Mouse (Mus musculus) embryonic fibroblast, embryonic 13.5 days (primary cell): Measurements from ENCODE around the gene Camta1.

Experiments used
- CTCF ChIP-seq: IDR thresholded peaks from 2 replicates; pipeline ENCODE4 v1.5.1; 2011; ENCODE audit warnings: mild to moderate bottlenecking, control low read depth, low read length, moderate library complexity, borderline replicate concordance; ENCODE audit not compliant: insufficient read depth
- POLR2A ChIP-seq: IDR thresholded peaks from 2 replicates; pipeline ENCODE4 v1.6.1; 2011; ENCODE audit warnings: low read depth, mild to moderate bottlenecking, control low read depth, low read length, moderate library complexity

- TF ChIP-seq CTCF: no peak
- TF ChIP-seq POLR2A: no peak
Observed at GRCm38 (mm10) chr4:151798630-151799029, 63.0 kb downstream of the Camta1 start.
